Mouse (Mus musculus): Measurements from ENCODE around the gene Cox8a. TPM values are rescaled to one million over a fixed set of nuclear protein-coding genes. Genes with fewer than 3 reads are reported as not detected.

The Cox8a gene
- polyA plus RNA-seq, 1 experiment from 2014 or later, result 1,508 TPM

GRCm38 (mm10) chr19:7168423-7168822, 49.0 kb downstream of the Cox8a start:
- ATAC-seq, result no peak
- peaks cover 40% of the 10 kb centered on the region for H3K27me3 ChIP-seq (replicated peaks; ENCODE audit: control insufficient read depth, insufficient read depth, low read length)

GRCm38 (mm10) chr19:7166767-7167166, 50.6 kb downstream of the Cox8a start:
- H3K4me1 ChIP-seq (ENCODE audit: control insufficient read depth, insufficient read depth, low read length), result peaks cover 29% of the 10 kb centered on the region
- WGBS, result 18% methylated on average over 6 of the region's 6 CpGs
- H3K27ac ChIP-seq (ENCODE audit: low read length), result no peak overlapping the region
- no peaks in the 10 kb centered on the region for H3K9me3 ChIP-seq (ENCODE audit: control insufficient read depth, low read length)
- peaks cover 40% of the 10 kb centered on the region for H3K27me3 ChIP-seq (replicated peaks; ENCODE audit: control insufficient read depth, insufficient read depth, low read length)
- ATAC-seq, result no peak
- no peak overlapping the region for H3K4me2 ChIP-seq (ENCODE audit: low read depth, low read length)
- H3K4me3 ChIP-seq (ENCODE audit: low read length), result no peak overlapping the region
- no peak overlapping the region for H3K9ac ChIP-seq (ENCODE audit: low read depth, low read length)
- H3K36me3 ChIP-seq (ENCODE audit: control insufficient read depth, insufficient read depth, low read length), result no peaks in the 10 kb centered on the region

More at GRCm38 (mm10) chr19:7168423-7168822, 49.0 kb downstream of the Cox8a start:
- WGBS, result 61% methylated on average over 2 of the region's 2 CpGs
- Histone ChIP-seq H3K4me1 (ENCODE audit: control insufficient read depth, insufficient read depth, low read length) (peaks cover 37% of the 10 kb centered on the region), H3K4me3 (ENCODE audit: low read length) (no peak overlapping the region), H3K9me3 (ENCODE audit: control insufficient read depth, low read length) (no peaks in the 10 kb centered on the region), H3K9ac (ENCODE audit: low read depth, low read length) (no peak overlapping the region), H3K4me2 (ENCODE audit: low read depth, low read length) (no peak overlapping the region), H3K27ac (ENCODE audit: low read length) (no peak overlapping the region), H3K36me3 (ENCODE audit: control insufficient read depth, insufficient read depth, low read length) (no peaks in the 10 kb centered on the region)

- Histone ChIP-seq H3K4me2 (ENCODE audit: low read depth, low read length) (peak overlapping the region; percentile 100), H3K36me3 (ENCODE audit: control insufficient read depth, insufficient read depth, low read length) (no peaks in the 10 kb centered on the region), H3K4me3 (ENCODE audit: low read length) (peak overlapping the region; percentile 66), H3K27me3 (replicated peaks; ENCODE audit: control insufficient read depth, insufficient read depth, low read length) (peaks cover 40% of the 10 kb centered on the region), H3K4me1 (ENCODE audit: control insufficient read depth, insufficient read depth, low read length) (peaks cover 24% of the 10 kb centered on the region), H3K9me3 (ENCODE audit: control insufficient read depth, low read length) (no peaks in the 10 kb centered on the region), H3K9ac (ENCODE audit: low read depth, low read length) (peak overlapping the region; percentile 74), H3K27ac (ENCODE audit: low read length) (no peak overlapping the region)
- ATAC-seq, result no peak
- WGBS, result 7% methylated on average over 9 of the region's 15 CpGs
Observed at GRCm38 (mm10) chr19:7166200-7166711, 51.2 kb downstream of the Cox8a start.

- peaks cover 40% of the 10 kb centered on the region for H3K27me3 ChIP-seq (replicated peaks; ENCODE audit: control insufficient read depth, insufficient read depth, low read length)
- peak; percentile 47 for ATAC-seq
Observed at GRCm38 (mm10) chr19:7165509-7166199, 51.8 kb downstream of the Cox8a start.

More at GRCm38 (mm10) chr19:7165509-7166199, 51.8 kb downstream of the Cox8a start:
- H3K9me3 ChIP-seq (ENCODE audit: control insufficient read depth, low read length), result no peaks in the 10 kb centered on the region
- peaks cover 19% of the 10 kb centered on the region for H3K4me1 ChIP-seq (ENCODE audit: control insufficient read depth, insufficient read depth, low read length)
- H3K4me2 ChIP-seq (ENCODE audit: low read depth, low read length), result peak overlapping the region; percentile 100
- H3K4me3 ChIP-seq (ENCODE audit: low read length), result peak overlapping the region; percentile 66
- H3K36me3 ChIP-seq (ENCODE audit: control insufficient read depth, insufficient read depth, low read length), result no peaks in the 10 kb centered on the region
- under 1% methylated on average over 50 of the region's 105 CpGs for WGBS
- H3K27ac ChIP-seq (ENCODE audit: low read length), result no peak overlapping the region
- peak overlapping the region; percentile 74 for H3K9ac ChIP-seq (ENCODE audit: low read depth, low read length)

Other genes with a start within 250 kb of the Cox8a start
- 57.9 and 58.2 TPM in 2 replicates for gene Ppp1r14b, start 242.6 kb downstream of the Cox8a start, polyA plus RNA-seq (2015; fragmentation: Nextera tagmentation; extraction: Ambion mirVana)
- gene Plcb3, start 241.1 kb downstream of the Cox8a start, polyA plus RNA-seq (2015; fragmentation: Nextera tagmentation; extraction: Ambion mirVana), result 198 and 222 TPM in 2 replicates
- gene Fkbp2, start 237.1 kb downstream of the Cox8a start, polyA plus RNA-seq (2015; fragmentation: Nextera tagmentation; extraction: Ambion mirVana), result 176 and 195 TPM in 2 replicates
- 18.3 and 21.5 TPM in 2 replicates for gene Vegfb, start 230.0 kb downstream of the Cox8a start, polyA plus RNA-seq (2015; fragmentation: Nextera tagmentation; extraction: Ambion mirVana)
- 26.9 and 29.5 TPM in 2 replicates for gene Dnajc4, start 225.0 kb downstream of the Cox8a start, polyA plus RNA-seq (2015; fragmentation: Nextera tagmentation; extraction: Ambion mirVana)
- 33.0 and 40.2 TPM in 2 replicates for gene Nudt22, start 221.5 kb downstream of the Cox8a start, polyA plus RNA-seq (2015; fragmentation: Nextera tagmentation; extraction: Ambion mirVana)
- gene Trpt1, start 221.5 kb downstream of the Cox8a start, polyA plus RNA-seq (2015; fragmentation: Nextera tagmentation; extraction: Ambion mirVana), result 8.9 and 9.5 TPM in 2 replicates
- gene Fermt3, start 198.1 kb downstream of the Cox8a start, polyA plus RNA-seq (2015; fragmentation: Nextera tagmentation; extraction: Ambion mirVana), result 13.0 and 14.4 TPM in 2 replicates
- 194 and 208 TPM in 2 replicates for gene Stip1, start 177.6 kb downstream of the Cox8a start, polyA plus RNA-seq (2015; fragmentation: Nextera tagmentation; extraction: Ambion mirVana)
- gene Macrod1, start 160.8 kb downstream of the Cox8a start, polyA plus RNA-seq (2015; fragmentation: Nextera tagmentation; extraction: Ambion mirVana), result 11.6 and 13.1 TPM in 2 replicates
- 1.6 and 1.9 TPM in 2 replicates for gene Flrt1, start 111.9 kb downstream of the Cox8a start, polyA plus RNA-seq (2015; fragmentation: Nextera tagmentation; extraction: Ambion mirVana)
- 162 and 166 TPM in 2 replicates for gene Otub1, start 11.3 kb downstream of the Cox8a start, polyA plus RNA-seq (2015; fragmentation: Nextera tagmentation; extraction: Ambion mirVana)
- gene Naa40, start 23.6 kb upstream of the Cox8a start, polyA plus RNA-seq (2015; fragmentation: Nextera tagmentation; extraction: Ambion mirVana), result 48.4 and 51.9 TPM in 2 replicates
- gene Rcor2, start 49.7 kb upstream of the Cox8a start, polyA plus RNA-seq (2015; fragmentation: Nextera tagmentation; extraction: Ambion mirVana), result 6.5 and 9.0 TPM in 2 replicates
- gene Mark2, start 124.2 kb upstream of the Cox8a start, polyA plus RNA-seq (2015; fragmentation: Nextera tagmentation; extraction: Ambion mirVana), result 39.1 and 41.4 TPM in 2 replicates
- gene Spindoc, start 165.4 kb upstream of the Cox8a start, polyA plus RNA-seq (2015; fragmentation: Nextera tagmentation; extraction: Ambion mirVana), result 17.4 and 18.2 TPM in 2 replicates
- 3.1 and 3.2 TPM in 2 replicates for gene 2700081O15Rik, start 200.0 kb upstream of the Cox8a start, polyA plus RNA-seq (2015; fragmentation: Nextera tagmentation; extraction: Ambion mirVana)

Measured in intestine, embryonic 16.5 days (tissue).